Mouse (Mus musculus) forebrain, embryonic 11.5 days (tissue): ENCODE results near the gene Wnt4. TPM values are rescaled to one million over a fixed set of nuclear protein-coding genes. Genes with fewer than 3 reads are reported as not detected.

Experiments used
- ATAC-seq: fragments of 200-750 bp; cut with Nextera tagmentation; replicated peaks from 2 replicates; pipeline ENCODE4 v1.8.0; 2017; ENCODE audit warnings: moderate TSS enrichment; ENCODE audit not compliant: low FRiP score
- DNase-seq: peaks from one replicate; pipeline ENCODE4 v3.0.0-alpha.2; 2017; ENCODE audit warnings: low spot score
- H3K27ac ChIP-seq: fragments of 300-500 bp; sonication (generic); 2 replicates; pipeline ENCODE4 v1.5.1; 2014; ENCODE audit warnings: low read depth, low read length
- H3K27me3 ChIP-seq: fragments of 300-500 bp; sonication (generic); 2 replicates; pipeline ENCODE4 v1.6.1; 2014; ENCODE audit warnings: mild to moderate bottlenecking, low read length, mixed read lengths; ENCODE audit not compliant: control insufficient read depth, insufficient read depth
- H3K36me3 ChIP-seq: fragments of 300-500 bp; sonication (generic); 2 replicates; pipeline ENCODE4 v1.6.1; 2014; ENCODE audit warnings: mild to moderate bottlenecking, low read length, moderate library complexity, mixed read lengths; ENCODE audit not compliant: control insufficient read depth, insufficient read depth
- H3K4me1 ChIP-seq: fragments of 300-500 bp; sonication (generic); replicated peaks from 2 replicates; pipeline ENCODE4 v1.6.1; 2014; ENCODE audit warnings: low read length, mixed read lengths; ENCODE audit not compliant: control insufficient read depth, insufficient read depth
- H3K4me2 ChIP-seq: fragments of 300-500 bp; sonication (generic); 2 replicates; pipeline ENCODE4 v1.6.1; 2014; ENCODE audit warnings: low read depth, mild to moderate bottlenecking, low read length, moderate library complexity, mixed read lengths; ENCODE audit not compliant: severe bottlenecking
- H3K4me3 ChIP-seq: fragments of 300-500 bp; sonication (generic); 2 replicates; pipeline ENCODE4 v1.5.1; 2014; ENCODE audit warnings: low read depth, low read length
- H3K9ac ChIP-seq: fragments of 300-500 bp; sonication (generic); 2 replicates; pipeline ENCODE4 v1.6.1; 2014; ENCODE audit warnings: low read length
- H3K9me3 ChIP-seq: fragments of 300-500 bp; sonication (generic); 2 replicates; pipeline ENCODE4 v1.6.1; 2016; ENCODE audit warnings: low read length, mixed read lengths; ENCODE audit not compliant: control insufficient read depth
- WGBS: fragments of 180-500 bp; shearing (Covaris S2); extraction: QIAGEN DNeasy Blood & Tissue Kit; methylation state at CpG from one replicate; pipeline ENCODE4 v1.1.7; 2014; 5-methylcytosine and 5-hydroxymethylcytosine counted together
- polyA plus RNA-seq: library from polyadenylated mRNA; unstranded; fragments of >200 nt; fragmentation: Nextera tagmentation; extraction: Ambion mirVana; gene quantifications from 2 replicates; pipeline ENCODE4 v1.2.1, GENCODE M21; 2014

The Wnt4 gene
- 1.5 and 1.9 TPM in 2 replicates for polyA plus RNA-seq

- H3K27ac ChIP-seq, result no peak within 1 kb of the TSS
These were observed at the start of gene Wnt4 for GRCm38 (mm10) chr4:137277166-137277513. Gene Wnt4, plus strand, starts transcription at chr4:137277489.

GRCm38 (mm10) chr4:137228566-137229115, 48.6 kb upstream of the Wnt4 start:
- ATAC-seq, result no peak
- WGBS, result 86% methylated on average over 15 of the region's 15 CpGs
- no peak for DNase-seq

More at GRCm38 (mm10) chr4:137277166-137277513, at the start of gene Wnt4:
- peaks cover 50% of the 10 kb centered on the region for H3K27me3 ChIP-seq
- peak within 1 kb of the TSS; percentile 89 for H3K4me2 ChIP-seq
- peaks cover 17% of the 10 kb centered on the region; the same call in 1 of the 2 replicates for H3K4me1 ChIP-seq
- peak within 1 kb of the TSS; percentile 45 for H3K4me3 ChIP-seq
- peak within 1 kb of the TSS; percentile 41 for H3K9ac ChIP-seq
- H3K36me3 ChIP-seq, result no peaks in the 10 kb centered on the region
- H3K9me3 ChIP-seq, result no peaks in the 10 kb centered on the region
- ATAC-seq (no peak), DNase-seq (peak; percentile 73)
- WGBS, result 0% methylated on average over 18 of the region's 45 CpGs

GRCm38 (mm10) chr4:137231494-137232470, 45.5 kb upstream of the Wnt4 start:
- ATAC-seq (no peak), DNase-seq (no peak)
- WGBS, result 87% methylated on average over 16 of the region's 16 CpGs
- Histone ChIP-seq H3K36me3 (no peaks in the 10 kb centered on the region), H3K4me3 (no peak overlapping the region), H3K27me3 (no peaks in the 10 kb centered on the region), H3K9me3 (no peaks in the 10 kb centered on the region), H3K4me2 (no peak overlapping the region), H3K9ac (no peak overlapping the region), H3K27ac (no peak overlapping the region), H3K4me1 (no peaks in the 10 kb centered on the region)

More at GRCm38 (mm10) chr4:137228566-137229115, 48.6 kb upstream of the Wnt4 start:
- Histone ChIP-seq H3K4me1 (no peaks in the 10 kb centered on the region), H3K36me3 (no peaks in the 10 kb centered on the region), H3K9ac (no peak overlapping the region), H3K27me3 (no peaks in the 10 kb centered on the region; the same call in 1 of the 2 replicates), H3K4me3 (no peak overlapping the region), H3K9me3 (no peaks in the 10 kb centered on the region), H3K27ac (no peak overlapping the region), H3K4me2 (no peak overlapping the region)

GRCm38 (mm10) chr4:137233632-137234031, 43.7 kb upstream of the Wnt4 start:
- Histone ChIP-seq H3K4me2 (no peak overlapping the region), H3K4me3 (no peak overlapping the region), H3K36me3 (no peaks in the 10 kb centered on the region), H3K4me1 (no peaks in the 10 kb centered on the region), H3K9me3 (no peaks in the 10 kb centered on the region), H3K27ac (no peak overlapping the region), H3K27me3 (no peaks in the 10 kb centered on the region), H3K9ac (no peak overlapping the region)
- 74% methylated on average over 5 of the region's 5 CpGs for WGBS
- no peak for ATAC-seq
- no peak for DNase-seq

GRCm38 (mm10) chr4:137234444-137234843, 42.8 kb upstream of the Wnt4 start:
- Histone ChIP-seq H3K36me3 (no peaks in the 10 kb centered on the region), H3K9ac (no peak overlapping the region), H3K4me3 (no peak overlapping the region), H3K4me2 (no peak overlapping the region), H3K4me1 (no peaks in the 10 kb centered on the region), H3K9me3 (no peaks in the 10 kb centered on the region), H3K27me3 (no peaks in the 10 kb centered on the region), H3K27ac (no peak overlapping the region)
- ATAC-seq, result no peak
- DNase-seq, result no peak
- WGBS, result 90% methylated on average over 2 of the region's 2 CpGs

- Histone ChIP-seq H3K4me1 (no peaks in the 10 kb centered on the region), H3K36me3 (no peaks in the 10 kb centered on the region), H3K4me3 (no peak overlapping the region), H3K27me3 (no peaks in the 10 kb centered on the region), H3K9me3 (no peaks in the 10 kb centered on the region; the same call in 1 of the 2 replicates), H3K9ac (no peak overlapping the region), H3K4me2 (no peak overlapping the region), H3K27ac (no peak overlapping the region)
- 72% methylated on average over 9 of the region's 9 CpGs for WGBS
- no peak for DNase-seq
- no peak for ATAC-seq
These were observed 41.9 kb upstream of the Wnt4 start for GRCm38 (mm10) chr4:137235368-137235767.

GRCm38 (mm10) chr4:137244883-137245282, 32.4 kb upstream of the Wnt4 start:
- Histone ChIP-seq H3K4me1 (no peaks in the 10 kb centered on the region), H3K36me3 (no peaks in the 10 kb centered on the region), H3K9ac (no peak overlapping the region), H3K4me2 (no peak overlapping the region), H3K27me3 (no peaks in the 10 kb centered on the region), H3K27ac (no peak overlapping the region), H3K4me3 (no peak overlapping the region), H3K9me3 (no peaks in the 10 kb centered on the region; the same call in 1 of the 2 replicates)
- no peak for DNase-seq
- no peak for ATAC-seq
- WGBS, result 82% methylated on average over 9 of the region's 9 CpGs

- Histone ChIP-seq H3K36me3 (no peaks in the 10 kb centered on the region), H3K27ac (no peak overlapping the region), H3K9ac (no peak overlapping the region), H3K27me3 (no peaks in the 10 kb centered on the region), H3K4me2 (no peak overlapping the region), H3K4me1 (no peaks in the 10 kb centered on the region), H3K4me3 (no peak overlapping the region), H3K9me3 (no peaks in the 10 kb centered on the region)
- 66% methylated on average over 5 of the region's 5 CpGs for WGBS
- ATAC-seq (no peak), DNase-seq (no peak)
These were observed 27.0 kb upstream of the Wnt4 start for GRCm38 (mm10) chr4:137250333-137250732.
